In genomic region chr5:98516214-98516613, GRCm38 (mm10) we compare ENCODE assay signal across 41 mouse cellular contexts. TPM values are rescaled to one million over a fixed set of nuclear protein-coding genes. Genes with fewer than 3 reads are reported as not detected.
A peak's percentile ranks its signal among the peaks of the same experiment; 100 is the strongest.
DNase-seq lines count a peak whose midpoint lies in the region; ATAC-seq lines count a peak whose summit lies in the region.
"Had no signal": no experiment of that assay in that cellular context is flagged by ENCODE, and none has a peak within 500 bp of the region (broad histone marks: within the 10 kb centered on the region; RNA-seq: fewer than 3 reads in every experiment).

No protein-coding gene starts in this region.

- H3K36me3 ChIP-seq in kidney, embryonic 14.5 days (ENCODE audit: control insufficient read depth, insufficient read depth, low read length): no peaks in the 10 kb centered on the region
- H3K36me3 ChIP-seq: embryonic facial prominence, embryonic 13.5 days; forebrain, embryonic 10.5 days; forebrain, embryonic 15.5 days; hindbrain, embryonic 13.5 days; limb, embryonic 12.5 days; liver, embryonic 15.5 days; lung, embryonic 15.5 days; stomach, embryonic 15.5 days had no signal

- H3K9me3 ChIP-seq in kidney, embryonic 14.5 days (ENCODE audit: control insufficient read depth, low read length): no peaks in the 10 kb centered on the region
- H3K9me3 ChIP-seq: embryonic facial prominence, embryonic 13.5 days; forebrain, embryonic 10.5 days; forebrain, embryonic 15.5 days; hindbrain, embryonic 13.5 days; limb, embryonic 12.5 days; liver, embryonic 15.5 days; lung, embryonic 15.5 days; stomach, embryonic 15.5 days had no signal

- H3K27me3 ChIP-seq in kidney, embryonic 14.5 days (ENCODE audit: control insufficient read depth, insufficient read depth, low read length): no peaks in the 10 kb centered on the region
- H3K27me3 ChIP-seq: CH12.LX; embryonic facial prominence, embryonic 13.5 days; forebrain, embryonic 15.5 days; hindbrain, embryonic 13.5 days; limb, embryonic 12.5 days; liver, embryonic 15.5 days; lung, embryonic 15.5 days; stomach, embryonic 15.5 days had no signal

- H3K27ac ChIP-seq in kidney, embryonic 14.5 days (ENCODE audit: low read depth, low read length): no peak overlapping the region
- H3K27ac ChIP-seq: embryonic facial prominence, embryonic 13.5 days; forebrain, embryonic 10.5 days; forebrain, embryonic 15.5 days; hindbrain, embryonic 13.5 days; layer of hippocampus, adult 2 months; left cerebral cortex, adult 2 months; limb, embryonic 12.5 days; liver, embryonic 15.5 days; lung, embryonic 15.5 days; stomach, embryonic 15.5 days had no signal

- no peak overlapping the region for H3K4me2 ChIP-seq in kidney, embryonic 14.5 days (replicated peaks; ENCODE audit: low read depth, low read length)
- H3K4me2 ChIP-seq: embryonic facial prominence, embryonic 13.5 days; forebrain, embryonic 15.5 days; heart, embryonic 11.5 days; hindbrain, embryonic 13.5 days; limb, embryonic 12.5 days; liver, embryonic 15.5 days; lung, embryonic 15.5 days; midbrain, embryonic 11.5 days; stomach, embryonic 15.5 days had no signal

- H3K9ac ChIP-seq in kidney, embryonic 14.5 days (ENCODE audit: low read depth, low read length): no peak overlapping the region
- H3K9ac ChIP-seq: embryonic facial prominence, embryonic 13.5 days; forebrain, embryonic 15.5 days; hindbrain, embryonic 13.5 days; limb, embryonic 12.5 days; liver, embryonic 15.5 days; lung, embryonic 15.5 days; stomach, embryonic 15.5 days had no signal

- DNase-seq in kidney, postnatal 14 days: no peak
- peak; percentile 4 for DNase-seq in adrenal gland, postnatal 25 days
- DNase-seq in mesoderm, embryonic 11.5 days (ENCODE audit: low read depth, low spot score): peak; percentile 59
- no peak for DNase-seq in heart, postnatal 4 days
- no peak for DNase-seq in right cerebral cortex, postnatal 14 days
- DNase-seq: cerebellum, adult 18-20 months; cerebellum, postnatal 14 days; gastrocnemius, postnatal 36 days; heart, adult 18-20 months; heart, postnatal 36 days; kidney, adult 9 months; kidney, postnatal 25 days; right cerebral cortex, adult 18-20 months had no signal

- ATAC-seq in kidney, embryonic 14.5 days (ENCODE audit: low FRiP score, low TSS enrichment): peak; percentile 68; the same call in 1 of the 2 replicates
- ATAC-seq: forebrain, embryonic 15.5 days; intestine, postnatal 0 days; midbrain, embryonic 16.5 days had no signal

- H3K4me1 ChIP-seq in kidney, embryonic 14.5 days (ENCODE audit: control insufficient read depth, insufficient read depth, low read length): no peaks in the 10 kb centered on the region
- H3K4me1 ChIP-seq: embryonic facial prominence, embryonic 13.5 days; forebrain, embryonic 10.5 days; forebrain, embryonic 15.5 days; hindbrain, embryonic 13.5 days; limb, embryonic 12.5 days; liver, embryonic 15.5 days; lung, embryonic 15.5 days; stomach, embryonic 15.5 days had no signal

- H3K4me3 ChIP-seq in kidney, embryonic 14.5 days (ENCODE audit: low read length): no peak overlapping the region
- H3K4me3 ChIP-seq: embryonic facial prominence, embryonic 13.5 days; forebrain, embryonic 10.5 days; forebrain, embryonic 15.5 days; hindbrain, embryonic 13.5 days; layer of hippocampus, adult 2 months; left cerebral cortex, adult 2 months; limb, embryonic 12.5 days; liver, embryonic 15.5 days; lung, embryonic 15.5 days; stomach, embryonic 15.5 days had no signal

- WGBS in kidney, embryonic 14.5 days: 46% methylated on average over 7 of the region's 7 CpGs

RNA-seq across cellular contexts. Expression of gene Gm11111, which starts 36.3 kb away (rescaled TPM):
- not detected in 2 replicates for polyA plus RNA-seq in kidney, embryonic 14.5 days (2014; fragmentation: Nextera tagmentation; extraction: Ambion mirVana)
- total RNA-seq in adrenal gland, postnatal 25 days (2021): not detected in 2 replicates
- total RNA-seq in heart, postnatal 4 days (2021): not detected
- total RNA-seq: CH12.LX; ES-E14; gastrocnemius, adult 18-20 months; gastrocnemius, postnatal 36 days; heart, adult 18-20 months; heart, postnatal 36 days; layer of hippocampus, adult 2 months; layer of hippocampus, postnatal 14 days; left cerebral cortex, adult 2 months; left cerebral cortex, postnatal 25 days; liver, adult 2 months; megakaryocyte progenitor cell, adult 5-6 weeks; neutrophil, adult 5-6 weeks had no signal
- polyA plus RNA-seq: brain, embryonic 14.5 days; C2C12; cortical plate, adult 2 months; embryonic facial prominence, embryonic 13.5 days; forebrain, embryonic 10.5 days; forebrain, embryonic 15.5 days; frontal cortex, adult 2 months; heart, embryonic 11.5 days; heart, embryonic 16.5 days; hindbrain, embryonic 13.5 days; intestine, postnatal 0 days; limb, embryonic 12.5 days; liver, adult 2 months; liver, embryonic 15.5 days; lung, embryonic 15.5 days; midbrain, embryonic 11.5 days; midbrain, embryonic 16.5 days; stomach, embryonic 15.5 days had no signal

Comparison
In these comparisons a context has a peak if more than half of its experiments do, and no peak if none do; other contexts are left out.
1. DNase-seq: peak in adrenal gland, postnatal 25 days (single experiment) and mesoderm, embryonic 11.5 days (single experiment); none in kidney, postnatal 14 days (single experiment), heart, postnatal 4 days (single experiment) and right cerebral cortex, postnatal 14 days (single experiment).